Mouse (Mus musculus) testis, adult 2 months (tissue): Measurements from ENCODE around the gene P4ha1.

Experiments used
- CTCF ChIP-seq: fragments of 200-500 bp; IDR thresholded peaks from 2 replicates; pipeline ENCODE4 v1.5.1; 2012; ENCODE audit warnings: low read depth, mild to moderate bottlenecking, inconsistent platforms, low read length, moderate library complexity; ENCODE audit not compliant: control insufficient read depth, insufficient read depth, insufficient replicate concordance
- POLR2A ChIP-seq: fragments of 200-500 bp; IDR thresholded peaks from 2 replicates; pipeline ENCODE4 v1.6.1; 2012; ENCODE audit warnings: low read depth, mild to moderate bottlenecking, inconsistent platforms, low read length, moderate library complexity; ENCODE audit not compliant: control insufficient read depth

DNA sequence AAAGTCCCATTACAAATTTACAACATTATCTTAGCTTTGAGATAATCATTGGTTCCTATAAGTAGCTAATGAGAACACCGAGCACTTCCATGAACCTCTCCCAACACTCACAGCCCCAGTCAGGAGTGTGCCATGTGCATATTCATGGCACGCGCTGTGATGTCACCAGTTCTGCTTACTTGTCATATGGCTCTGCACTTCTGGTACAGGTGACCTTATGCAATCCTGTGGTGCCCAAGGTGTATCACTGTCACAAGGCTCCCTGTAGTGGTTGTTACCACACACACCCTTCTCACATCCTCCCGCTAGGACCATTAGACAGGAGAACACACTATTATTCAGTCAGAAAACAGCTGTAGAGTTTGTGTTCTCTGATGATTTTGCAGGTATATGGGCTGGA is 43.6 kb downstream of the P4ha1 start:
- no peak for TF ChIP-seq CTCF
- TF ChIP-seq POLR2A: no peak
